Mouse (Mus musculus) gastrocnemius, postnatal 4 days (tissue): ENCODE results near the gene Gm21693. TPM values are rescaled to one million over a fixed set of nuclear protein-coding genes. Genes with fewer than 3 reads are reported as not detected.
"Not testable (repeated sequence)": the region's sequence is repeated elsewhere in the genome, so short reads cannot be mapped to it uniquely, and the experiment has no call there.

Experiments
- DNase-seq, 2 experiments: peaks; one replicate each; pipeline ENCODE4 v3.0.0; 2021 to 2022; ENCODE audit warnings: low spot score in 2 of 2, mixed read lengths in 2 of 2
- long read RNA-seq, 2 experiments: library from polyadenylated mRNA; stranded (forward); transcript quantifications; one replicate each; pipeline ENCODE4 v2.0.0; 2021
- total RNA-seq, 2 experiments: library from RNA; stranded (reverse); gene quantifications; 2 replicates each; pipeline ENCODE4 v1.2.3; 2021

The Gm21693 gene
- not detected for total RNA-seq
- long read RNA-seq, experiment 1, result 0 reads
- long read RNA-seq, experiment 2, result 0 reads

- DNase-seq, result not testable (repeated sequence)
Observed at GRCm38 (mm10) chrY:3345229-3345628, at the start of gene Gm21693. Gene Gm21693, minus strand, starts transcription at chrY:3345329.

- not testable (repeated sequence) for DNase-seq
Observed at GRCm38 (mm10) chrY:3340661-3341060, 4.5 kb downstream of the Gm21693 start.

GRCm38 (mm10) chrY:3306349-3306748 lies 38.8 kb downstream of the Gm21693 start, which contains the start of gene Gm21677:
Gene Gm21677, minus strand, starts transcription at chrY:3306449.
- not testable (repeated sequence) for DNase-seq

Other genes starting within 250 kb of the Gm21693 start
- not detected for gene Gm21677, start 38.9 kb downstream of the Gm21693 start, total RNA-seq
- not detected for gene Gm21704, start 64.8 kb upstream of the Gm21693 start, total RNA-seq
- gene Gm21708, start 64.8 kb upstream of the Gm21693 start, total RNA-seq, result not detected